Mouse (Mus musculus): ENCODE measurements at regions not wholly inside any gene's neighbourhood (a gene's known extent, or its start where the extent isn't known, plus 50 kb on each side); places are given as distances from the start of the nearest gene placed in this dataset.
"Not testable (repeated sequence)": the region's sequence is repeated elsewhere in the genome, so short reads cannot be mapped to it uniquely, and the experiment has no call there.

- DNase-seq, result no peak
These were observed 181.8 kb downstream of the Nova1 start for GRCm38 (mm10) chr12:46636888-46637287.

GRCm38 (mm10) chr12:46635125-46635772 is 183.5 kb downstream of the Nova1 start:
- DNase-seq, result peak; percentile 53

DNA sequence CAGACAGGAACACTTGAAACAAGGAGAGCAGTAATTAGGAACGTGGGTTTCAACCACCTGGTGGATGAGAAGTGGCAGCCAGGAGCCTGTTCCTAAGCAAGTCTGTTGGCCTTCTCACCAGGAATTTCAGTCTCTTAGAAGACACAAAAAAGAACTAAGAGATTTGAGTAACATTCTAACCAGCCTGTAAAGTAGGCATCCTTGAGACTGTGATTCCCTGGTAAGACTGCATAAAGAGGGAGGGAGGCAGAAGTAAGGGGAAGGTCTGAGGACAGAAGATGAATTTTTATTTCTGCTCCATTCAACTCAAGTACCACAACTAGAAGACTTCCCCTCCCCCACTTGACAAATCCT is 184.0 kb downstream of the Nova1 start:
- DNase-seq, result no peak

DNA sequence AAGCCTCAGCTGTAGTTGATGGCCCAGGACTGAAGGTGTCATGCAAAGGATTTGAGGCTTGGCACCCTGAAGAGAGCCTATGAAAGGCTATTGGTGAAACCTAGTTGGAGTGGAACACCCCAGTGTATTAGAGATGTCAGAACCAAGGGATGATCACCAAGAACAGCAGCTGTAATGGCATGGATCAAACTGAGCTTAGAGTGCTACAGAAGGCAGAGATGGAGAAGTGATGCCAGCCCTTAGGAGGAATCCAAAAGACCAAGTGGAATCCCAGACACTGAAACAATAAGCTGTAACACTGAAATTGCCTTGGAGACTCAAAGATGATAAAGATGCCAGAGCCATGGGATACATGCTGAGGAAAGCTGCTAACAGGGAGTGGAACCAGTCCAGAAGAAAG is 186.3 kb downstream of the Nova1 start:
- DNase-seq, result not testable (repeated sequence)

DNA sequence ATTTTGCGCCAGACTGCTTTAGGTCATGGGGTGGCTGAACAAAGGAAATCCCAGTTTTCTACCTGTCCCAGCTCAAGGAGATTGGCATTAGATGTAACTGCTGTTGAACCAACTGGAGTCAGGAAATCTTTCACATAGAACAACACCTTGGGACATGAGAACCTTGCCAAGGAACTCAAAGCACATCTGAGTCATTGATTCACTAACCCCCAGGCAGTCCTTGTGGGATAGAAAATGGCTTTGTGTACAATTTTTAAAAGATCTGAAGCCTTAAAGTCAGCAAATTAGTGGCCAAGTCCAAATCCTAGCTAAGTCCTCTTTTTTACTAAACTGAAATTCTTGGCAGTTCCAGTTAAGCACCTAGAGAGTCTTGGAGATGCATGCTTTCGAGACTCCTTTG is 191.4 kb downstream of the Nova1 start:
- no peak for DNase-seq

DNA sequence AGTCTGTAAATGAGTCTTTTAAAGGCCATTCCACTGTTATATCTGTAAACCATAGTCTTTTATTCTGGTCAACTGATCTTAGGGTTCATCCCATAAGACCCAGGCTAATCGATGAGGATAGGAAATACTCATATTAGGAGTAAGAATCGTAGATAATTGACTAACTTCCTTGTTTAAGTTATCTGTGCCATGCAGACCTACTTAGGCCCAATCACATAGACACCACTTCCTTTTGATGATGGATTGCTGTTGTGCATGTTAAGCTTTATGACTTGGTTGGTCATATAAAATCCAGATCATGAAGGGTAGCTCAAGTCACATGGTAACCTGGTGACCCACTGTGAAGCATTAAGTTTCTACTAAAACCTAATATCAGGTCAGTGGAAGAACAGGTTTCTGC is 207.3 kb downstream of the Nova1 start:
- DNase-seq, result no peak

DNA sequence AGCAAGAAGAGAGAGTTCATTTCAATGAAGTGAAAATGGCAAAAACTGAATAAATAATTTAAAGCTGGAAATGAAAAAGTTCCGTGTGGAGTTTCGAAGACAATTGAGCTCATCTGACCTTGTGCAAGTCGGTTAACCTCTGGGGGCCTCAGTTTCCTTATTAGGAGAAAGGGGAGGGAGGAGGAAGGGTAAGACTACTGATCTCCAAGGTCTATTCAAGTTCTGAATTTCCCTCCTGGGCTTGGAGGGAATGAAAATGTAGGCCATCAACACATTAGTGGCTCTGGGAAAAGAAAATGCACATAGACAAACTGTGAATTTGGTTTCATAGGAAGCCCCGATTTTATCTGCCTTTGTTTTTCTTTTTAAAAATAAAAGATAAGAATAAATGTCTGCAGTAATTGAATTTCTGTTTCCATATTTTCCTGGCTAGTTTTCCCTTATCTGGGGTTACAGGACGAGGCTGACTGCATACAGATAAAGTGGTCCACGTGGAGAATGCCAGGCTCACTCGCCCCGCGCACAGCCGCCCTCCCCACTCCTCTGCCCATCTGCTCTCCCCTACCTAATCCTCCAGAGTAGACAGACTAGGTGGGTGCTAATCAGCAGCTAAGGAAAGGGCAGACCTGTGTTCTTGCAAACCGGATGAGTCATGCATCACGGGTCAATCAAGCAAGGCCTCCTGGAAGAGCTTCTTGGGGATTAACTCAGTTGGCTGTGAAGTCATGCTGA is 209.0 kb downstream of the Nova1 start:
- DNase-seq, result no peak

DNA sequence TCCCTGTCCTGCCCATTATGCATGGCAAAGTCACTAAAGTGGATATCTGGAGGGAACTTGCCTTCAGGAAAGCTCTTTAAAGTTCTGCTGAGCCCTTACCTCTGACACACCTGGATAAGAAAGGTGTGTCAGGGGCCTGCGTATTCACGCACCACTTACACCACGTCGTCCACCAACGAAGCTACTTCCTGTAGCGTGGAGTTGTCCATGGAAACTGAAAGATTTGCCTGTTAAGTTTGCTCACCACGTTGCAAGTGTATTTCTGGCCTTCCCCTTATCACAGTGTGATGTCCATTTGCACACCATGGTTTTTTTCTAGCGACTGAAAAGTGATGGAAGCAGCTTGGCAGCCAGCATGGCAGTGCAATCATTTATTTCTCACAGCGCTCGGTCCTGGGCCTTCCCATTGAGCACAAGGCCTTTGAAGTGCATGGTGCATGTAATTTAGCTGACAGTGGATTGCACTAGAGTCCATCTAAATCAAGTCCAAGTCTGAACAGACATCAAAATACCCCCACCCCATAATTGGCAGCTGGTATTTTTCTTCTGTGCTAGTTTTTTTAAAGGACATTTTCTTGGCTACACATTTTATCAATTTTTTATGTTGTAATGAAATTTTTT is 210.3 kb downstream of the Nova1 start:
- DNase-seq, result no peak

DNA sequence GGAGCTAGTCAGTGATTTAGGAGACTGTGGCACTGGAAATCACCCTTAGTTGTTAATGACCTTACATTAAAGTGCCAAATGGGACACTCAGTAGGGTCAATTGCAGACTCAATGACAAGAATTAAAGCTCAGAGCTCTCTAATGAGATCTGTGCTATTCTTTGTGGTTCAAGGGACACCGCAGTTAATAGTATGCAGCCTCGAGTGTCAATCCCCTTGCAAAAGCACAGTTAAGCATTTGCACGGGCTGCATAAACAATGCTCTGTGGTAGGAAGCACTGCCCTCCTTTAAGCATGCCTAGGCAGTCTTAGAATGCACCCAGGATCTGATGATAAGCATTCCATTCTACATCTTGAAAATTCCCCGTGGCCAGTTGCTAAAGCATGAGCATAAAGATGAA is 221.5 kb downstream of the Nova1 start:
- no peak for DNase-seq

GRCm38 (mm10) chr12:46568665-46569064 is 250.1 kb downstream of the Nova1 start:
- no peak for DNase-seq

DNA sequence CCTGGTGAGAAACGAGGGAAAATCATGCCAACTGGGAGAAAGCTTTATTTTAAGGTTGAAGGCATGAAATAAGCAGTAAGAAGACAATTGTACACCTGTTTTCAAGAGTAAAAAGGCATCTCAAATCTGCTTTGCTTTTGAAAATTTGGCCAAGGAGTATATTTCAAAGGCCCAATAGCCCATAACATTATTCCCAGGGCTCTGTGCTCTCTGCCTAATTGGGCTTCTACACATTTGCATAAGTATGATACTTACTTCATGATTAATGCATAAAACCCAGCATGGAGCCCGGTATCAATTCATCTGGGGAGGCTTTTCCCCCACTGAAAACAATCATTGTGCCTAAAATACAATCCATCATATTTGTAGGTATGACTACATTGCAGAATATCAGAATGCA is 252.4 kb downstream of the Nova1 start:
- no peak for DNase-seq

GRCm38 (mm10) chr12:46520942-46521341 is 297.8 kb downstream of the Nova1 start:
- DNase-seq, result no peak

DNA sequence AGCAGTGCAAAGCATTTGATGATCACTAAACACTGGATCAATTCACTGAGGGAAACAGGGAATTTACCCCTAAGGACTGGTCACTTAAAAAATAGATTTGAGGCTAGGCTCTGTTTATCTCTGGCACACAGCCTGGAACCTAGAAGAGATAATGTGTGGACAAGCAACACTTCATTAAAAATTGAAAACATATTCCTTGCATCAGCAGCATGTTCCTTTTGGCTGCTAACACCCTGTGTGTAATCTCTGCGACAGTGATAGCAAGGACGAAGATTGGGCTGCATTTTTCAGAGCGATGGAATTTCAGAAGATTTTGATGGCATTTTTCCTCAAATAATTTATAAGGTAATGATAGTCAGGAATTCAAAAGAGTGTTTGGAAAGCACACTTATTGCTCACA is 310.9 kb downstream of the Nova1 start:
- DNase-seq, result no peak

DNA sequence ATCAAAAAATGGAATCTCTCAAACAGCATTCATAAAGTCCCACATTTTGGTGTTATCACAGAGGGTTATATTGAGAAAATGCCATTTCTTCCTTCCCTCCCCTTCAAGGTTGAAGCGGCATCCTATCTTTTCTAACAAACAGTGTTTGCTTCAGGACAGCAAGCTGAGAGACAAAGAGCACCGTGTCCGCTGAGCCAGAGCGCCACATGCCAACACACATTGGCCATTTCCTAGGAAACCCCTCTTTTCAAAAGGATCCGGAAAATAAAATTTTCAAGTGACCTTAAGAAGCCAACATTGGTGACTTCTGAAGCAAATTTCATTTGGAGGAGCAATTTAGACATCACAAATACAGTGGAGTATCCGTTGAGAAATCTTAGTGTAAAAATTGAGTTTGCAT is 326.3 kb downstream of the Nova1 start:
- DNase-seq, result no peak

DNA sequence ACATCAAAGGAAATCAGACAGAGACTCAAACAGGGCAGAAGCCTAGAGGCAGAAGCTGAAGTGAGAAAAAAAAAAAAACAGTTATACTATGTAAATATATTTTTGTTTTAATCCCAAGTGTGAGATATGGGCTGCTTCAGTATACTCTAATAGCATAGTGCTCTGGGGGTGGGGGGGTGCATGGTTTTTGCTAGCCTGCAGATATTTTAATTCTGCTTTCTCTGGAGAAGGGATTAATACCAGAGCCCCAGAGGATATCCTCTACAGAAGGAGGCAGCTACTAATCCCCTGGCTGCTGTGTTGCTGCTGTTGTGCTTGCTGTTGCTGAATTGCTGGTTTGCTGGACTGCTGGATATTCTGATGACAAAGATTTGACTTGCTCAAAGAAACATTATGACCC is 367.8 kb downstream of the Nova1 start:
- no peak for DNase-seq

DNA sequence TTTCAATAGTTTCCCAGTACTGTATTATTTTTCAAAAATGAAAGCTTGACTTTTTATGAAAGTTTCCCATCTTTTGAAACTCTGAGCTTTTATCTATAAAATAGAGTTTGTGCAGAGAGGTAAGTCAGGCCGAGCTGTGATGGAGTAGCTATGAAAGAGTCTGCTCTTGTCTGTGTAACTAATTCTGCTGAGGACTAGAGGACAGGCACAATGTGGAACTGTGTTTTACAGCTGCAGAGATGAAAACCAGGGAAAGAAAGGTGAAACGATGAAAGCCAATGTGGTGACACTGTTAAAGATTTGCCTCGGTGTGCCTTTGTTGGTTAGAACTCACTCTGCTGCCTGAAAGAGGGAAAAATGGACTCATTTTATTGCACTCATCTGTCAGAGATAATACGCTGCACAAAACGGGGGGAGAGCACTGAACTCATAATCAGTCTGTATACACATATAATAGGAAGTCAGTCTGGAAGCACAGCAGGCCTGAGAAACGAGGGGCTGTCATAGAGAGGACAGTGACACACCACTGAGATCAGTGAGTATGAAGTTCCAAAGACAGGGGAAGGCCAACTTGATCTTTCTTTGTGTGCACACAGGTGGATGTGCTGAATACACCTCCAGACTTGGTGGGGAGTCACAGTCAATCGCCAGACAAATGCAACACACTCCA is 373.9 kb downstream of the Nova1 start:
- no peak for DNase-seq

DNA sequence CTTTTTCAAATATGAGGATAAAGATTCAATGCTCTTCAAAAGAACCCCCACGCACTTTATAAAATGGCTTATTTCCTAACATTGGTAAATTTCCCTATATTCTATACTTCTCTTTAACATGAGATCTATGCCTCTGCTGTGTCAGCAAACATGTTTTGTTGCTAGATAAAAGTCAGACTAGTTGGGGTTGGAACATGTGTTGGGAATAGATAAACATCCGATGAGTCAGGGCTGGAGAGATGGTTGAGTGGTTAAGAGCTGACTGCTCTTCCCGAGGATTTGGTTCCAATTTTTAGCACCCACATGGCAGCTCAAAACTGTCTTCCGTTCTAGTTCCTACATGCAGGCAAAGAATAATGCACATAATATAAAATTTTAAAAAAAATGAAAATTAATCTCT is 399.1 kb downstream of the Nova1 start:
- no peak for DNase-seq

- DNase-seq, result no peak
These were observed 399.7 kb downstream of the Nova1 start for GRCm38 (mm10) chr12:46418990-46419389.

DNA sequence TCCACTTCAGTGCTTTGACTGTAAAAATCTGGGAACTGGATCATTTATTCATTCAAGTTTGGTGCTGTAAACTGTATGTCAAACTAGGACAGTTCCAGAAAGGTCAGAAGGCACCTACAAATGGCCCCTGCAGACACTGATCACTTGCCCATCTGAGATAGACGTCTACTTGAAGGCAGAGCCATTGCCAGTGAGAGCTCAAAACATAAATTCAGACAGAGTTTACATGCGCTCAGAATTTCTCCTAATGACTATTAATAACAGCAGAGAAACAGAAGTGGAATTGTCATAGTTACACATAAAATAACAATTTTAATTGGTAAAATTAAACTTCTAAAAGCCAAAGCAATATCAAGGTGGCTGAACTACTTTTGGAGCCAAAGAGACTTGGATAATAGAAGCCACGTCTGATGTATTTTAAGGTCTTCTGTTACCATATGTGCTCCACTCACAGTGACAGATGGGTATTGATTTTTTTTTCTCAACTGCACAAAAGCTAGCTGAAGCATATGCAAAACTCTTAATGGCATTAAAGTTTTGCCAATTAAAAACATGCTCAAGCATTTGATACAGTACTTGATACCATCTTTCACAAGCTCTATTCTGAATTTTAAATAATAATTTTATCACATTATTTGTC is 401.8 kb downstream of the Nova1 start:
- no peak for DNase-seq

GRCm38 (mm10) chr12:46416250-46416649 is 402.5 kb downstream of the Nova1 start:
- DNase-seq, result no peak

- no peak for DNase-seq
These were observed 413.1 kb downstream of the Nova1 start for GRCm38 (mm10) chr12:46405674-46406073.

DNA sequence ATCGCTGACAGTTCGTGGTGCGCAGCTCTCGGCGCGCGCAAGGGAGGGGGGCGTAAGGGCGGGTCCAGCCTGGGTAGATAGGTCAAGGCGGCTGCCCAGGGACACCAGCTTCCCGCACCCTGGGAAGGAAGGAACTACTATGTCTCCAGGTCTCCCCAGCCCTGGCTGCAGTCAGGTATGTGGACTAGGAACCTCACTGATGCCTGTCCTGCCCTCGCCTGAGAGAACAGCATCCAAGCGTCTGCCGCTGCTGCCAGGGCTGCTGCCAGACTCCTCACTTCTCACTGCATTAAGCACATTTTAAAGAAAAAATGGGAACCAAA is 419.1 kb downstream of the Nova1 start:
- peak; percentile 9 for DNase-seq

DNA sequence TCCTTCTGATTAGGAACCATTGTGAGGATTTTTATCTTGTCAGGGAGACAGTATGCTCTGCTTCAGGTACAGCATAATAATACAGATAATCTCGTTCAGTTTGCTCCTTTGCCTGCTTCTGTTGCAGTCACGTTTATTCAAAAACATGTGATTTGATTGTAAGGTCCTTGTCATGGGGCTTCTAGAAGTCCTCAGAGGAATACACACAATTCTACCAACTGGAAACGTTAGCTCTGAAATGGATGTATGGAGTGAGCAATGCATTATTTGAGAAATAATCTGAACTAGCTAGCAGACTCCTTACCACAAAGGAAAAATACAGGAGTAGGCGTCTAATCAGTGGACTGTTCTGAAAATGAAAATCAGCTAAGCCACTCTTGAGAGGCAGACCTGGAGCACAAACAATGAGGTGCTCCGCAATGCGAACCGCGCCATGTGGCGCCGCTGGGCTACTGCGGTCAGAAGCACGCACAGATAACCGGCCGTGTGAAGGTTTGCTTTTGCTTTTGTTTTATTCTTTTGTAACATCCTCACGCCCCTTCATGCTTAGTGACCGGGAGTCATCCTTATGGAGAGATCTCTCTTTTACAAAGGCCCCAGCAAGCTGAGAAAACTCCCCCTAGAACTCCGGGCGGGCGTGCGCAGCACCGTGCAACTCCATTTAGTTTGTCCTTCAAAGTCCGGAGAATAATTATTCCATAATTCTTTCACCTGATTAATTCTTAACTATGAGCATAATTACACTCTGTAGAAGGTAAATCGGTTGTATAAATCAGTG is 419.7 kb downstream of the Nova1 start:
- DNase-seq, result peak; percentile 14
